Mouse (Mus musculus) erythroblast, adult 5-6 weeks (primary cell): Measurements from ENCODE around the gene Fgf8. TPM values are rescaled to one million over a fixed set of nuclear protein-coding genes. Genes with fewer than 3 reads are reported as not detected.
A peak's percentile ranks its signal among the peaks of the same experiment; 100 is the strongest.

Experiments used
- ATAC-seq: replicated peaks from 2 replicates; pipeline ENCODE4 v1.8.0; 2016; ENCODE audit warnings: moderate number of reproducible peaks, mild to moderate bottlenecking, moderate TSS enrichment, inconsistent platforms; ENCODE audit not compliant: poor library complexity, low FRiP score, severe bottlenecking
- total RNA-seq, 2 experiments: library from RNA; stranded (forward) in 1 of 2; stranded (reverse) in 1 of 2; fragments of 150-400 nt in 1 of 2; fragments of 200-764, 138-1000 nt in 1 of 2; gene quantifications; 2 replicates each; pipeline versions ENCODE4 v1.2.3 to v1.2.4; 2015 to 2017; ENCODE audit warnings: low replicate concordance in 2 of 2

Gene Fgf8
- total RNA-seq, 2 experiments from 2014 or later, result not detected

- peak; percentile 87 for ATAC-seq
These were observed 6.7 kb upstream of the Fgf8 start, which contains the start of gene Npm3 for GRCm38 (mm10) chr19:45749243-45750043. Npm3 (minus strand) TSS chr19:45749591.

GRCm38 (mm10) chr19:45748691-45749242 lies 6.1 kb upstream of the Fgf8 start:
- ATAC-seq, result no peak

- no peak for ATAC-seq
These were observed 5.5 kb upstream of the Fgf8 start for GRCm38 (mm10) chr19:45748206-45748605.

GRCm38 (mm10) chr19:45747028-45747867 lies 4.5 kb upstream of the Fgf8 start:
- peak; percentile 68 for ATAC-seq

- peak; percentile 62 for ATAC-seq
These were observed 3.7 kb upstream of the Fgf8 start for GRCm38 (mm10) chr19:45746153-45747020.

GRCm38 (mm10) chr19:45745344-45746152 lies 2.8 kb upstream of the Fgf8 start:
- no peak for ATAC-seq

GRCm38 (mm10) chr19:45743619-45744018 lies 904 bp upstream of the Fgf8 start:
- no peak for ATAC-seq

- no peak for ATAC-seq
These were observed 365 bp upstream of the Fgf8 start for GRCm38 (mm10) chr19:45742984-45743575.

GRCm38 (mm10) chr19:45741431-45742217 lies 1.1 kb downstream of the Fgf8 start:
- ATAC-seq, result no peak

- no peak for ATAC-seq
These were observed 1.9 kb downstream of the Fgf8 start for GRCm38 (mm10) chr19:45740817-45741216.

GRCm38 (mm10) chr19:45740233-45740632 lies 2.5 kb downstream of the Fgf8 start:
- no peak for ATAC-seq

GRCm38 (mm10) chr19:45738521-45738920 lies 4.2 kb downstream of the Fgf8 start:
- ATAC-seq, result no peak

- no peak for ATAC-seq
These were observed 4.8 kb downstream of the Fgf8 start for GRCm38 (mm10) chr19:45737846-45738484.

GRCm38 (mm10) chr19:45737208-45737845 lies 5.4 kb downstream of the Fgf8 start:
- no peak for ATAC-seq

- ATAC-seq, result no peak
These were observed 5.9 kb downstream of the Fgf8 start for GRCm38 (mm10) chr19:45736855-45737207.

GRCm38 (mm10) chr19:45736241-45736640 lies 6.5 kb downstream of the Fgf8 start:
- ATAC-seq, result no peak

GRCm38 (mm10) chr19:45734762-45735161 lies 8.0 kb downstream of the Fgf8 start:
- no peak for ATAC-seq
